Mouse (Mus musculus) layer of hippocampus, postnatal 25 days (tissue): ENCODE results near the gene Apom. TPM values are rescaled to one million over a fixed set of nuclear protein-coding genes. Genes with fewer than 3 reads are reported as not detected.
A peak's percentile ranks its signal among the peaks of the same experiment; 100 is the strongest.

ENCODE experiments used
- DNase-seq, 2 experiments: peaks; one replicate each; pipeline ENCODE4 v3.0.0; 2022; ENCODE audit warnings: mixed read lengths in 2 of 2, low spot score in 1 of 2; ENCODE audit errors: extremely low spot score in 1 of 2
- total RNA-seq, 2 experiments: library from RNA; stranded (reverse); gene quantifications; 2 replicates each; pipeline ENCODE4 v1.2.3; 2021

Gene Apom
- not detected for total RNA-seq

GRCm38 (mm10) chr17:35131500-35132173, at the start of gene Apom:
TSS of gene Apom (minus strand) at chr17:35132050.
- DNase-seq: no peak

DNA sequence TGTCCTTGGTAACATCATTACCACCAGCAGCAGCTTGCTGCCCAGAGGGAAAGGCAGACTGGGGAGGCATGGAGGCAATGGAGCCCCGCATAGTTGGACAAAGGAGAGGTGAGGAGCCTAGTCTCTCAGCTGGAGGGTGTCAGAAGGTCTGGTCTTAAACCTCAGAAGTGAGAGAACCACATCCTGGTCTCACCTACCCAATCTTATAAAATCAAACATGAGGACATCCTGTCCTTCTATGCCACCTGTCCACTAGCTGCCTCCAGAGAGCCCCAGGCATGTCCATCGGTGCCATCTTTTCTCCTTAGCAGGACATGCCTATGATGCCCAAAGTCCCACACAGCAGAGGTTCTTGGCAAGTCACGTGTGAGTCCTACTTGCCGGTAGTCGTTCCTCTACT, 48.2 kb upstream of the Apom start:
- DNase-seq: no peak

DNA sequence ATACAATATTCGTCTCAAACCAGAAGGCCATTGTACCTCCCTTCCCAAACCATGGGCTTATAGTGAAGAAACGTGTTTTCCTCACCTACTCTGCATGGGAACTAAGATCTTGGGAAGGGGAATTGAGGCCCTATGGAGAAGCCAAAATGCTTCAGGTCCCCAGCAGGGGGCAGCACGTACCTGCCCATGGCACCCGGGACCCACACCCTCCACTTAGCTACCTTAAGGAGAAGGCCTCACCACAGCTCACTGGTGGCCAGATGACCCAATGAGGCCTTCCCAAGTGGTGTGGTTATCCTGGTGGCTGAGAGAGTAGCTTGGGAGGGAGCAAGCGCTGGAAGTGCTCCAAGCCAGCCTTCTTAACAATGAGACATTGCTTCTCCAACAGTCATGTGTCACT, 46.7 kb upstream of the Apom start:
- peak in 1 of 2 experiments; percentile 57 for DNase-seq

DNA sequence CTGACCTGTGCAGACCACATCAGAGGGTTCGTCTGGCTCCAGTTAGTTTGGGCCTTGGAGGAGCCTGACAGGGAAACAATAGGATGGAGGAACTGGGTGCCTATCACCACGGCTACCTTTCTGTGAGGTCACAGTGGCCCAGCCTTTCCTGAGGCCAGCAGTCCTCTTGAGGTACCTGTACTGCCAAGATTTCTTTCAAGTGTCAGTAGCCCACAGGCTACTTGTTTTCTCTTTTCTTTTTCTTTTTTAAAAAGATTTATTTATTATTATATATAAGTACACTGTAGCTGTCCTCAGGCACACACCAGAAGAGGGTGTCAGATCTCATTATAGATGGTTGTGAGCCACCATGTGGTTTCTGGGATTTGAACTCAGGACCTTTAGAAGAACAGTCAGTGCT, 44.1 kb upstream of the Apom start, which contains the start of gene Aif1:
Gene Aif1 (minus strand): TSS at position 101 of the 400 bp plus-strand sequence.
- DNase-seq: no peak

- no peak for DNase-seq
These were observed 43.5 kb upstream of the Apom start for GRCm38 (mm10) chr17:35175382-35175781.

DNA sequence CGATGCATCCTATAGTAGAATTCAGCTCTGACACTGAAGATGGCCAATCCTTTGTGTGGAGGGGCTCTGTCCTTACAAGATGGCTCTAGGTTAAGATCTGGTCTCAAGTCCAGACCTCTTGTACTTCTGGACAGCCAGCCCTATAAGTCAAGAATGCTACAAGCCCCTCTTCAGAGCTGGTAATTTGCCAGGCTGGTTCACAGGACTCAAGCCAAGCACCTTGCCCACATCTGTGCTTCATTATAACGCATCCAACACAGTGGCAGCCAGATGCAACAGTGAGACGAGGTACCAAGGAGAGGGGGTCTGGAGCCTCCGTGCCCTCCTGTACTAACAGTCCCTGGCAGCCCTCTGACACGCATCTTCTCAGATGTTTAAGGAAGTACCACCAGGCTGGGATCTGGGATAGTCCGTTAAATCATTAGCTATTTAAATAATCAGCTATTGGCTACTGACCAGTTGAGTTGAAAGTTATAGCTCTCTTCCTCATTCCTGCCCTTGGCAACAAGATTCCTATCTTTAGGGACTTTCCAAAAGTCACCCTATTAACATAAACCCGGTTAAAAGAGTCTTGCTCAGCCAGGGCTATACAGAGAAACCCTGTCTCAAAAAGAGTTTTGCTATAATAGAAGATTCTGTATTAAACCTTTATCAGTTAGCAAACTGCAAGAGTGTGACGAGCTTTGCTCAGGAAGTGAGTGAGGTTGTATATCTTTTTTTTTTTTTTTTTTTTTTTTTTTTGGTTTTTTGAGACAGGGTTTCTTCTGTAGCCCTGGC, 42.5 kb upstream of the Apom start:
- no peak for DNase-seq

- DNase-seq: no peak
These were observed 41.5 kb upstream of the Apom start for GRCm38 (mm10) chr17:35173329-35173728.

DNA sequence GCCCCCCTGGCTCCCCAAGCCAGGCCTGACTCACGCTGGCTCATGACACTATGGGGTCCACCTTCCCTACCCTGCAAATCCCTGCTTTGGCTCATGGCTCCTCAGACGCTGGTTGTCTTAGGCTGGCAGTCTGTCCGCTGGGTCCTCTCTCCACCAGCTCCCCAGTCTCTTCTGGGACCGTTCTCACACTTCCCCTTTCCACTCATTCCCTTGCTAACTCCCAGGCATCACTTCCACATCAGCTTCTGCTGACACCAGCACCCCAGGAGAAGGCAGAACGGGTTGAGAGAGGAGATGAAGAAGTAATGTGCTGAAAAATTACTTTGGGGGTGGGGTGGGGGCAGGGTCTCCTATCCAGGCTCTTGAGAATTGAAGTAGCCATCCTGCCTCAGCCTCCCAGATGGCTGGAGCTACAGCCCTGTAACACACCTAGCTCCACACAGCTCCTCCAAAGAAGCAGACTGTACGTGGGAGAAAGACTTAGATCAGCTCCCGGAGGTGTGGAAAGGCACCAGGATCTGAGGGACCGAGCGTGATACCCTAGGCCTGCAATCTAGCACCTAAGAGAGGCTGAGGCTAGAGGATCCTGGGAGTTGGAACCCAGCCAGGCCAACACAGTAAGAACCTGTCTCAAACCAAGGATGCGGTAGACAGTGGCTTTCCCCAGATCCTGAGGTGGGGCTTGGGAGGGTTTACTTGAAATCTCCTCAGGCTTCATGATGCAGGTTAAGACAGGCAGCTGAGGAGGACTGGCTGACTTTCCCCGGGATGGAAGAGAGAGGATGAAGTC, 40.8 kb upstream of the Apom start:
- no peak for DNase-seq

- no peak for DNase-seq
These were observed 36.8 kb upstream of the Apom start for GRCm38 (mm10) chr17:35168541-35169207.

DNA sequence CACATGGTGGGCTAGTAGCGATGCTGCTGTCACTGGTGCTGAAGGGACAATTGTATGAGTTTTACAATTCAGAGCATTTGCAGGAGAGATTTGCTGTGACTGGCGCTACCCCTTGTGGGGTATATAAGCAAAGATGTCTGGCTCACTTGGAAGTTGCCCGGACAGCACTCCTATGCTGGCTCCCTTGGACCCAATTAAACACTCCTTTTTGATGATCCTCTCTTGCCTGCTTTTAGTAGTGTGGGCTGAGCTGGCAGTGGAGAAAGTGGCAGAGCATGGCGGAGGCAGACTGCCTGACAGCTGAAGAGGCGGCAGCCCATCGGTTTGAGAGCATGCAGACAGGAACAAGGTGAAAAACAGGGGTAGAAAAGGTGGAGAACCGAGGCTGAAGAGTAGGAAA, 35.9 kb upstream of the Apom start:
- DNase-seq: no peak

DNA sequence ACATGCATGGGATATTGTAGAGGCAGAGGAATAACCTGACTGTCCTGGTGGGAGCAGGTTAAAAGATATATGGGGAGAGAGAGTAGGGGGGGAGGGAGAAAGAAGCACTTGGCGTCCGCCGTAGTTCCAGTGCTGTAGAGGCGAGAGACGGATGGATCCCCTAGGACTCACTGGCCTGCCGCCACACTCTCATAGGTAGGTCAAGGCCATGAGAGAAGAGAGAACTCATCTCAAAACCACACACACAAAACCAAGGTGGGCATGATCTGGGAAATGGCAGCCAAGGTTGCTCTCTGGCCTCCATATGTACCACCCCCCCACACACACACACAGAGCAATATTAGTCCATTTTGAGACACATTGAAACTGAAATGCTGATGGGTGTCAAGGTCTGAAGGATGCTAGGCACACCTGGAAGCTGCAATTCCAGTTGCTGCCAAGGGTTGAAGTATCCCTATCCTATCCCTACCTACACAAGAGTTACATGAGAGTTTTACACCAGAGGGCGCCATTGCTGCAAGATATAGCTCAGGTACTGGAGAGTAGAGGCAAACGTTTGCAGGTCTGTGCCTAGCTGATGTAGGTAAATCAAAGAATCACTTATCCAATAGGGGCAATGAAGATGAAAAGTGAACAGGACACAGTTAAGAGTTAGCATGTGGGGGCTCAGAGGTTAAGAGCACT, 34.6 kb upstream of the Apom start:
- peak in 1 of 2 experiments; percentile 55 for DNase-seq

DNA sequence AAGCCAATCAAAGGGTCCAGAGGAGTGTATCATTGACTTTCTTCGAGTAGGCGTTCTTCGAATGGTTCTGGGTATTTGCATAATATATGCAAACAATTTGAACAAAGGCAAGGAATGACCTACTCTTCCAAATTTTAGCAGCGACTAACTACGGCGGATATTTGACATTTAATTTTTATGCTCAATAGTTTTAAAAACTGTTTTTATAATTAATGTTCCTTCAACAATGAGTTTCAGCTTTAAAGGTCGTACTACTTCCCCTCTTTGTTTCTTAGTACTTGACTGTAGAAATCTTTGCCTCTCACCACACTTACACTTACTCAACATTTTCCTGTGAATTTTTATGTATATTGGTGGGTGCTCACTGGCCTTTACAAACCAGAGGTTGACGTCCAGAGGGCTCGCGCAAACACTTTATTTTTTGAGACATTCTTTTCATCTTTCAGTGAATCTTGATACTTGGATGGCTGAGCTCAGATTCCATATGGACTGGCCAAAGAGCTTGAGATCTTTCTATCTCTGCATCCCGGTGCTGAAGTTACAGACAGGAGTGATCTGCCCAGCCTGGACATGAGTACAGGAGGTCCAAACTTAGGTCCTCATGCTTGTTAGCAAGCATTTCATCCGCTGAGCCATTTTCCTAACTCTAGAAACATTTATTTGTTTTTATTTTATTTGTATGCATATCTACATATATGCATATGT, 33.8 kb upstream of the Apom start:
- DNase-seq: no peak

DNA sequence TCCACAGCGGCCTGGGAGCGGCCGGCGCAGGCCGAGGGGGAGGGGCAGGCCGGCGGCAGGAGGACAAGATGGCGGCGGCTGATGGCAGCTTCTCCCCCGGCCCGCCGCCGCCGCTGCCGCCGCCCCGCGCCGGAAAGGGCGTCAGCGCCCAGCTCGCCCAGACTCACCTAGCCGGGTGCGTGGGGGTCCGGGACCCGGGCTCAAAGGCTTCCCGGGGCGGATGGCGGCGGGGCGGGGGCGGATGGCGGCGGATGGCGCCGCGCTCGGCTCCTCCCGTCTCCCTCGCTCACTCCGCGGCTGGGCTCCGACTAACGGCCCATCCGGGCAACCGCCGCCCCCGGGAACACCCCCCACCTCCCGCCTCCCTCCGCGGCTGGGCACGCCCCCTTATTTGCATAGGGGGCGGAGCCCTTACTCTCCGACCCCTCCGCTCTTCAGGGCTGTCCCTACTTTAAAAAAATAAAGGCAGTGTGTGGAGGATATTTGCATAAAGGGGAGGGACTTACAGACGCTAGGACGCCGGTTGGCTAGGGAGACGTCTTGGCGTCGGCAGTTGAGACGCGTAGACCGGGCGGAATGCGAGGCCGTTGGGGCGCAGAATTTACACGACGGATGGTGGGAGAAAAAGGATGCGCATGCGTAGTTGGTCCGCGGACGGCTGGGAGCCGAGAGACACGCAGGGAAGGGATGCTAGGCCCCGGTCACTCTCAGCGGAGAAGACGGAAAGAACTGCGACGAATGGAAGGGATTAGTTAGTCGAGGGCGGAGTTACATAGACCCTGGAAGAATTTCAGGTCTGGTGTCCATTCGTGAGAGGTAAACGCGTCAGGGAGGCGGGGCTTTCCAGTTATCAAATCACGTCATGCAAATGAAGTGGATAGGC, 33.0 kb upstream of the Apom start, which contains the start of gene Prrc2a:
Gene Prrc2a (minus strand): TSS at position 330 of the 883 bp plus-strand sequence.
- peak; percentile 94 to 98 for DNase-seq

GRCm38 (mm10) chr17:35164218-35164567, 32.3 kb upstream of the Apom start:
- peak in 1 of 2 experiments; percentile 40 for DNase-seq

- DNase-seq: no peak
These were observed 31.7 kb upstream of the Apom start for GRCm38 (mm10) chr17:35163326-35164081.

DNA sequence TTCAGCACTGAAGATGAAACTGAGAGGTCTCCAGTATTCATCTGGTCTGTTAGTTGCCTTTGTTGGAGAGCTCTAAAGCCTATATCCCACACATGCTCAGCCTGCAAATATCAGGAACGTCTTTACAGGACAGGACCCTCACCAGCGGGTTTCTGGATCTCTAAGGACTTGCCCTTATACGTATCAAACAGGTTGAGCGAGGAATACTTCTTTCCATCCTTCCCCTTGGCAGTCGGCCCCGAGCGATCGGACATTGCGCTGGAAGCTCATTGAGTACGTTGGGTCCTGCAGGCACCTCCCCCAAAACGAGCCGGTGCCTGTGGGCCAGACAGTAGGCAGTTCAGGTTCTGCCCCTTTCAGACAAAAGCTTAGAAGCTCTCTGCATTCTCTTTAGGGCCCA, 30.9 kb upstream of the Apom start:
- no peak for DNase-seq

GRCm38 (mm10) chr17:35162121-35162520, 30.3 kb upstream of the Apom start:
- DNase-seq: no peak

DNA sequence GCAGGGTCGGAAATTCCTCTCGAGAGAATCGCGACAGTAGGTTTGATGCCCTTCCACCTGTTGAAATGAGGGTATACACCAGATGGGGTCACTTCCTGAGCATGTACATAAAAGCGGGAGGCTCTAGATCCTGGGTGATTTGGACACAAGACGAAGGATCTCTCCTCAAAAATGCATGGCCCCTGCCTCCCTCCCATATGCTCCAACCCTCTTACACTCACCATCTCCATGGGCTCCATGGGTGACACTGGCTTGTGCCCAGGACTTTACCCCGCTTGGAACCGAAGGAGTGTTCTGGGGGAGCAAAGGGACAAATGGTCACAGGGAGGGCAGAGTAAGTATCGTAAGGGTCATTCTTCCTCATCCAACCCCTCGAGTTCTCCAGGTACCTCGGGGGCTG, 29.6 kb upstream of the Apom start:
- no peak for DNase-seq
